Mouse (Mus musculus) MN1 (cell line): ENCODE data around the gene Zbtb38.

ENCODE experiments used
- DNase-seq: peaks from one replicate; pipeline ENCODE4 v3.0.0-alpha.2; 2016; ENCODE audit warnings: low spot score

Gene Zbtb38

DNA sequence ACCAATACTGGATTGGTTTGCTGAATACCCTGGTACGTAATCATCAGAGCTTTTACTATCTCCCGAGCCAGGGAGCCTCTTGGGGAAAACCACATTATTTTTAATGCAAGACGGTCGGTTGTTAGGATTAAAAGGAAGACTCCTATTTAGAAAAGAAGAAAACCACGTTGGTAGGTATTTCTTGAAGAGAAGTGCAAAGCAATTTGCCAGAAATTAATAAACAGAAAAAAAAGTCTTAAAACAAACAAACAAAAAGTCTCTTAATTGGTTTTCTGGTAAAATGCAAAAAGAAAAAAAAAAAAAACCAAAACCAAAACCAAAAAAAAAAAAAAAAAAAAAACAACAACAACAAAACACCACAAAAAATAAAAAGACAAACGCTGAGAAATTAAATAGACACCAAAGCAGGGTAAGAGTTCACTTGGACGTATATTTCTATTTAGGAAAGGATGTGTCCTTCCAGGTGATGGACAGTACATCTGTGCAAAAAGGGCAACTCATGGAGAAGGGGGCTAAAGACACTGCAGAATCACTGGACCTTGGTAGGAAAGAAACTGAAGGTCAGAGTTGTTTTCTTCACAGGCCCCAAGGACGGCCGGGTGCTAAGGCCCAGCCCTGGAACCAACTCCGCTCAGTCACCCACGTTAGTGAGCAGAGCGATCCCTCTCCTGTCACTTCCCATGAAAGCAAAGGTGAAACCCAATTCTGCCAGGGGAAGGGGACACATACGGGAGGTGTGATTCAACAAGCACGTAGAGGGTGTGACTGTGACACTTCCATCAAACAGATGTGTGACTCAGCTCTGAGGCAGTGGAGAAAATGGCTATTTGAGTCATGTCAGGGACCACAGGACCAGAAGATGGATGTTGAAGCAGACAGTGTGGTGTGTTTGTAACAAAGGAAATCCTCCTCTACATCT lies 38.9 kb downstream of the Zbtb38 start:
- peak; percentile 43 for DNase-seq

DNA sequence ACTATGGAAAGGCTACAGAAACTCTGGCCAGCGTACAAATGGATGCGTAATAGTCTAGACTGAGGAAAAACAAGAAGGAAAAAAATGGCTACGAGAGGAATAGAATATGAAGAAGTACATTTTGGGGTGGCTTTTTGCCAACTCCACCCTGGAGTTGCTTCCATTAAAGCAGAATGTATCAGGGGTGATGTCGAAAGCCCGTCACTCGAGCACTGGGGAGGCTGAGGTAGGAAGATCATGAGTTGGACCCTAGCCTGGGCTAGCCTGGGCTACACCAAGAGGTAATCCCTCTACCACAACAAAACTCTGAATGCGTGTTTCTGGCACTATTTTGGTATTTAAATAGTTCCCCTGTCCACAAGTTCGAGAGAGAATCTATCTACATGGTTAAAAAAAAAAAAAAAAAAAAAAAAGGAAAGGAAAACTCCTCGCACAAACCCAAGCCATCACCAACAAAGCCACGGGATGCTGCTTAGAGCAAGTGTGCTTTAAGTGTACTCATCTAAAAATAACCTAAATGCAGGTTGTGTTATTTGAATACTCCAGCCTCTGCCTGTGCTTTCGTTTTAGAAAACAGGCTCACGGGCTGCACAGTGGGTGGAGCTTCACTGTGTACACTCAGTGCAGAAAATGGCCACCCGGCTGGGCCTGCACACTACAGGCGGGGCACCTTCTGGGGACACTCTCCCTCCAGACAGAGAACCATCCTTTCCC lies 39.7 kb downstream of the Zbtb38 start:
- DNase-seq: peak; percentile 72

DNA sequence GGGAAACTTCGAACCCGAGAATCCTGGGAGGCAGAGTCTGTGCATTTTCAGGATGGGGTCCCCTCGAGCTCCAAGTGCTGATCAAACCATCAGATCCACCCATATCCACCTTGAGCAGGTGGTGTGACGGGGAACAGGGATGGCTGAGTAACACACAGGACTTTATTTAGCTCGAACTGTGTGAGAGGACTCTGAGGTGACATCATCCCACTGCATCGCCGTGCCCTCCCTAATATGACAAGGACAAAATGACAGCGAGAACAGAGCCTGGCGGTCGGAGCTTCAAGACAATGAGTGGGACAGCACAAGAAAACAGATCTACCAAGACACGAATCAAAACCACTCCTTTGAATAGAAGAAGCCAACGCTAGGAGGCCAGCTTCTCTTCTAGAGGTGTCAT lies 40.6 kb downstream of the Zbtb38 start:
- DNase-seq: no peak

DNA sequence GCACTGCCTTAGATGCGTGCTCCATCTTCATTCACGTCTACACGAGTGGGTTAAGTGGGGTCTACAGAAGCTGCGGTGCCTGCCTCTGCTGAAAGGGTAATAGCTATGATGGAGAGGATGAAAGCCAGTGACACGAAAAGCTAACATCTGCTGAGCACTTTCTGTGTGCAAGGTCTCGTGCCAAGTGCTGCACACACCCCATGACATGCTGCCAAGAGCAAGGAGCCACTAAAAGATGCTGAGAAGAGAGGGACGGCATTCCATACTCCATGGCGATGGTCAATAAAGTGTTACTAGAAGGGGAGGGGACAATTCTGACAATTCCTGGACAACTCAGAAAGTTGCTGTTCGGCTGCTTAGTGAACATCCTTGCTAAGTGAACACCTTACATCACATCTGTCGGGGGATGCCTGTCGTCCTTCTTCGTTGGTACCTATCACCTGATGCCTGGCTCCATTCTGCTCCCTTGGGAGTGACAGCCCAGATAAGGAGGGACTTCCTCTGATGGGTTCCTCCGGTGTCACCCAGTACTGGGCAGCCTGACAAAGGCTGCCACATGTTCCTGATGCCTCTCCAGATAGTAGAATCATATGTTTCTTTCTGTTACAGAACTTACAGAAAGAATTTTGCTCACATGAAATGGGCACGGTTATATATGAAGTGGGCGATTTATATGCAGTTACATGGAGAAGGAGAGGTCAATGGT lies 42.2 kb downstream of the Zbtb38 start:
- no peak for DNase-seq

DNA sequence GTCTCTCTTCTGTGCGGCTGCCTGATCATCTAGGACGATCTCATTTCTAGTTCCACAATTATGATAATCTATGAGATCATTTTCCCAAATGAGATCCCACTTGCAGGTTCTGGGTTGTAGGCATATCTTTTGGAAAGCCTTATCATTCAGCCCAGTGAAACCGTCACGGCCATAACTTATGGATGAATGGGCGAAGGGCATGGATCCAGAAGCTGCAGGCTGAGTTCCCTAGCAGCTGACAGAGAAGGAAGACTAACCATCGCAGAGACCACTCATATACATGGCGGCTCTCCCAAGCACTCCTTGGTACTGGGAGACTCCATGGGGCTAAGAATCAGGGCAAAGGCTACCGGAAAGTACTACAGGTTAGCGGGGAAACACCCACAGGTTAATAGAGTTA lies 43.7 kb downstream of the Zbtb38 start:
- no peak for DNase-seq

DNA sequence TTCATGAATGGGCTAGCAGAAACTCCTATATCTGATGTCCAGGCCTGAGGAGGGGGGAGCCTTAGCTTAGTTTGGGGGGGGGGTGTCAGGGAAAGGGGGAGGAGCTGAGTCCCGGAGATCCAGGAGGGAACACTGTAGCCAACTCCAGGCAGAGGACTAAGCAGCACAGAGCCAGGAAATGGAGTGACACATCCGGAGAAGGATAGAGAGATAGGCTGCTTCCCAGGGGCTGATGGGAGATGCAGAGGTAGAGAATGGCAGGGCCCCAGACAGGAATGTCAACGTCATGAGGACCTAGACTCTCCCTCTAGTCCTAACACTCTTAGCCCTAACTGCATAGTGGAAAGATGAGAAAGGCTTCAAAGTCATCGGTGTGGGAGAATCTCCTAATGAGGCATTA lies 44.7 kb downstream of the Zbtb38 start:
- no peak for DNase-seq

DNA sequence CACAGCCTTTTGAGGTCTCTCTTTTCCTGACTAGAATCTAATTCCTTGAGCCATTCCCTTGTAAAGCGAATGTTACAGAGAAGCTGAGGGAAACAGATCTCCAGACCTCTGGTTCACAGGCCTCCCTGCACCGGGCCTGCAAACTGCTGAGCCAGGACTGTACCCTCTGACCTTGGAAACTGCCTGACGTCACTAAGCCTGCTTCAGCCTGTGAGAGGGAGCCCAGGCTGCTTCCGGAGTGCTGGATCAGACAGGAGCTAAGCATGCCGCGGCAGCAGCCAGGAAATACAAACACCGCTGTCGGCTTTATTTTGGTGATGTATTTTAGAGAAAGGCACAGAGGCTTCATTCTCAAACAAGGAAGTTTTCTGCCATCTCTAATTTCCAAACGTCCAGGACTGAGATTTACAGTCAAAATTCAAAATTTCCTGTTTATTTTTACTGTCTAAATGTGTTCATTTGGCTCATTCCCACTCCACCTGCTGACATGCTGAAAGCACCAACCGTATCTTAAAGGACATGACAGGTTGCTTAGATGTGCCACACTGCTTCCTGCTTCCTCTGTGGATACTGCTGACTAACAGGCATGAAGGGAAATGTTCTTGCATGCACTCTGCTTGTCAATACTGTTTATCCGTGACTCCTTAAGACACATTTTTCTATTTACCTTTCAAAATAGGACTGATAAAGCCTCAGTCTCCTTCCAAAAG lies 46.9 kb downstream of the Zbtb38 start:
- peak; percentile 44 for DNase-seq

DNA sequence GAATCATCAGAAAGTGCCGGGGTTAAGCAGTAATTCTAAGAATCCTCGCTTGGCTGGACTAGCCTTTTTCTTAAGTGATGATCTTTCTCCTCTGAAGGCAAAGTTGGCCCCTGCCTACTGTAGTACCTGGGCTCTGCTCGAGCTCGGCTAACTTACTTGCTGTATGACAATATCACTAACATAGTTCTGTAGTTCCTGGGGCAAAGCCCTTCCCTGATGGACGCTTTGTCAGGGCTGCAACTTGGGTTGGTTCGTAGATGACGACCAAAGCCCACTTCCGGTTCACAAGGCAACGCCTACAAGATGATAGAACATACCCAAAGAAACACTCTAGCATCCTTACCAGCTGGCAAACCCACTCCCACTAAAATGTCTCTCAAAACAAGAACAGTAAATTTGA lies 47.7 kb downstream of the Zbtb38 start:
- no peak for DNase-seq

DNA sequence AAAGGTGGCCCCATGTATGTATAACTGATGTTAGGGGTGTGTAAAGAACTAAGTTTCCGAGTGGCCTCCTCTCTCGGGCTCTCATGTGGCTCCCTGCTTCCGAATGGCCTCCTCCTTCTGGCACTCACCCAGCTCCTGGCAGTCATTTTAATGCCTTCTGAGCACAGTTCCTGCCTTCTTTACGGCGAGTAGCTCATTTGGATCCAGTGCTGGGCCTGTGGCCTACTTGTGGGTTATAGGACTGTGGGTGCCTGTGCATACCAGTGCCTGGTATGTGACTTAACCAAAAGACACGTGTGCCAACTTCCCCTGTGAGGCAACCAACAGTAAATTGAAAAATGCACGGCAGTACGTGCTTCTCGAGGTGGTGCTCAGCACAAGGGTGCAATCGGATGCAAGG lies 50.7 kb downstream of the Zbtb38 start:
- DNase-seq: no peak

DNA sequence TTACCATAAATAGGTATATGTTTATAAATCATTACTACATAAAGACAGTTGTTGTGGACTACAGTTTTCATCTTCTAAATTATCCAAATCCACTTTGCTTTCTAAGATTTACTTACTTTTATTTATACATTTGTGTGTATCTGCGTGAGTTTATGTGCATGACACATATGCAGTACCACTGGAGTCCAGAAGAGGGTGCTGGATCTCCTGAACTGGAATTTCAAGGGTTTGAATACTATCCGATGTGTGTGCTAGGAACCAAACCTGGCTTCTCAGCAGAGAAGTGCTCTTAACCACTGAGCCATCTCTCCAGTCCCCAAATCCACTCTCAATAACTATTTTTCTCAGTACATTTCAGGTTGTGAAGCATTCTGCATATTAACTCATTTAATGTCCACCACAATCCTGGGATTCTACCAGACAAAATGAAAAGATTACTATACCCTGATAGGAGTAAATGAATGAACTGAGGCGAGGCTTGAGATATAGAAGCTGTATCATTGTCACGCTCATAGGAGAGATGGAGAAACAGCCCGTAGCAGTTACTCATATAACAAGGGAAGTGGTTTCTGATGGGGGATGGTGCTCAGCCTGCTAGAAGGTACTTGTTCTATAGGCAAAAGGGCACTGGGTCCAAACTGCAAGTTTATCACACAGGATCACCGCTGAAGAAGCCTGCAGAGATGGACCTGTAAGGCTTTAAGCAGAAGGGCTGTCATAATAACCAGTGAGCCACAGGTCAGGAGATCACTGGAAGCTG lies 53.2 kb downstream of the Zbtb38 start:
- no peak for DNase-seq

DNA sequence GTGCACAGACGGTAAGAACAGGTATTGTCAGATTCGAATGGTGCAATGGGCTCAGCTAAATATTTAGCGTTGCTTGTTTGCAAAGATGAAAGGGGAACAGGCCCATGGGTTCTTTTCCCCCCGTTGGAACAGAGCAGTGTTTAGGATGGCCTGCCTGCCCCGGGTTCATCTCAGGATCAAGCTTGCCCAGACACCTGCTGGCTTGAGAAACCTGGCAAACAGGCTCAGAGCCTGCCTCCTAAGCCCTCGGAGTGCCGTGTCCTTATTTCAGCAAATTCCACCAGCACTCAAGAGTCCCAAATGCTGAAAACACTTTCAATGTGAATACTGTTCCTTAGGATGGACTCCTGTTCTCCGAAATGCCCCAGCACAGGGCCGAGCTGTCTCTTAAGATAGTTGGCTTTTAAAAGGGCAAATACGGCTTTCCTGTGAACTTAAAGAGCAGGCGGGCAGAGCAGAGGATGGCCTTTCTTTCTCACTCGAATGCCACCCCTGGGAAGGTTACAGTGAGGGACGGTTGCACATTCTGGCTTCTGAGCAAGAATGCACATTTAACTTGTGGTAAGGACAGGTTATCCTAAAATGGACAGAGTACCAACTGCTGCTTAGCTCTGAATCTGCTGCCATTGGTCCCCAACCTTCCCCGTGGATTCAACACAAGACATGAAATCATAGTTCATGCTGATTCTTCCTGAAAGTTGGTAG lies 55.7 kb downstream of the Zbtb38 start:
- no peak for DNase-seq

DNA sequence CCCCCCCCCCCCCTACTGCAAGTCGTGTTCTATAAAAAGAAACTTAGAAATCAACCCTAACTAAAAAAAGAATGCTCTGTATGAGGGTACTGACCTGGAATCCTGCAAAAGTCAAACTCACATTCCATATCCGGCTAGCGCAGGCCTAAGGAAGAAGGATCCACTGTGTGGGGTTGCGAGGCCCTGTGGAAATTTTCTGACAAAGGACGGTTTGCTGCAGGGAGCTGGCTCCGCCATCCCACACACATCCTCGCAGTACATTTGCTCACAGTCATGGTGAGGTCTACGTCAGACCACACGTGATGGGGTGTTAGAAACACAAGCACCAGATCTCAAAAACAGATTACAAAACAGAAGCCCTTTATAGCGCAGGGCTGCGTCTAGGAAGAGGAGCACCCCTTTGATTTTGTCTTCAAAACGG lies 56.5 kb downstream of the Zbtb38 start:
- DNase-seq: no peak

DNA sequence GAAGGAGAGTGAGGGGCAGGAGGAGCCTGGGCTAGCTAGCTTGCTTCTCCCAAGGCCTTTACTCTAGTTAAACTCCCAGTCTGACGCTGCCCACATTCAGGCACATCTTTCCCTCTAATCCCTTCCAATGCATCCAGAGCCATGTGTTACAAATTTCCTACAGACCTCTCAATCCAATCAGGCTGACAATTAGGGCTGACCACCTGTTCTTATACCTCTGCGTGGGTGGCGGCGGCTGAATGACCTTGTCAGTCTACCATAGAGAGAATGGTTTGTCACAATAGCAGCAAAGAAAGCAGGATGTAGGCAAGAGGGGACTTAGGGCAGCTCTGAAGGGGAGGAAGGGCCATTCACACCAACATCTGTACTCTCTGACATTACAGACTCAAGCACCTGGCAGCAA lies 62.2 kb downstream of the Zbtb38 start:
- no peak for DNase-seq

DNA sequence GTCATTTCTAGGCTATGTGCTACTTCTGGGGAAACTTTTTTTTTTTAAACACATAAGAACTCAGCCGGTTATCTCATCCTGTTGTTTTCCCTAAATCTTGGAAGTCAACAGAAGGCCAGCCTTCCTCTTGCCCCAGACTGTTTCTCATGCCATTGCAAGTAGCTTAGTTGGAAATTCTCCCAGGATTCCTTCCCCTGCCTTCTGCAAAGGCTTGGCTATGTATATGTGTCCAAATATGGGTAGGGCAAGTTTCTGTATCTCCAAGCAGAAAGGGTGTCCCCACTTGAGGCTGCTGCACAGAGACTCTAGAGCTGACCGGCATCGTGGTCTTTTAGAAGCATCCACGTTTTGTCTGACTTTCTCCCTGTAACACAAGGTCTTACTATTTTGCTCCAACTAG lies 63.6 kb downstream of the Zbtb38 start:
- no peak for DNase-seq

DNA sequence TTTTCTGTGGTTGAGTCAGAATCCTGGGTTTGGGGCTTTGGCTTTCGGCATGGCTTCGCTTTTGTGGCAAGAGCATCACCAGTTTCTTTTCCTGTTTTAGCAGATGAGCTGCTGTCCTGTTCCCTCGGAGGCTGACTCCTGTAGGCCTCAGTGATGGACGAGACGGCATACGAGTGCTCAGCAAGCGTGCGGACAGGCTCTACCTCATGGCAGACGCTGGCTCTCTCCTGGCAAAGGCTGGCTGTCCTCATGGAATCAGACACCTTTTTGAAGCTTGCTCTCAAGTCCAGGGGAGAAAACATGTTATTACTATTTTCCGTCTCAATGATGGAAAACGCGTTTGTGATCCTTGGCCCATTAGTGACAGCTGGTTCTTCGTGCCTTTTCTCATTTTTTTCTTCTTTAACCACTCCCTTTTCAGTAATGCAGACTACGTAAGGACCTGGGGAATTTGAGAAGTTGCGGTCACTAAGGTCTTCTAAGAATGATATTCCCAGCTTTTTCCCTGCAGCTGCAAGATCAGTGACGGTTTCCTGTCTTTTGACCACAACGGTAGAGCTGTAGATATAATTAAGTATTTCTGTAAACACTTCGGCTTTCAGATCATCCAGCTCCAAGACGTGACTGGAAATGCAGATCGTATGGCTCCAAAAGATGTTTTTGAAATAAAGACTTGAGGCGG lies 64.3 kb downstream of the Zbtb38 start:
- no peak for DNase-seq

DNA sequence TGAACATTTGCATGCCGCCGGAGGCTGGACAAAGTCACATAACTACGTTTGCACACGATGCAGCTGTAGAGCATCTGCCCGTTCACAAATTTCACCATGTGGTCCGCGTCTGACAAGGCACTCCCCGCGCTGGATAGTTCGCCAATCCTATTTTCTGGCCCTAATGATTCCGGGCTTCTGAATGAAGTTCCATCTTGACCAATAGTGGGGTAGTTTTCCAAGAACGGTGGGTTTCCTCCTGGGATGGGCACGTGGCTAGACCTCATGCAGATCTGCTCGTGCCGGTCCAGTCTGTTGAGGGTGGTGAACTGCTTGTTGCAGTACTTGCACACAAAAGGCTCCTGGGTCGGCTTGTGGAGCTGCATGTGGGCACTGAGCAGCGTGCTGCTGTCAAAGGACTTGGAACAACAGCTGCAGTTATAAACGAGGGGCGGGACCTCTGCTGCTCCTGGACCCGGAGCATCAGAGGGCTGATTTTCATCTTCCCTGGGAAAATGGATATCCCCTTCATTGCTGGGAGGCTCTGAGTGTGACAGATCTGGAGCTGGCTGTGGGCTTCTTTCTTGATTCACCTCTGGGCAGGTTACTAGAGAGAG lies 64.9 kb downstream of the Zbtb38 start:
- DNase-seq: no peak

DNA sequence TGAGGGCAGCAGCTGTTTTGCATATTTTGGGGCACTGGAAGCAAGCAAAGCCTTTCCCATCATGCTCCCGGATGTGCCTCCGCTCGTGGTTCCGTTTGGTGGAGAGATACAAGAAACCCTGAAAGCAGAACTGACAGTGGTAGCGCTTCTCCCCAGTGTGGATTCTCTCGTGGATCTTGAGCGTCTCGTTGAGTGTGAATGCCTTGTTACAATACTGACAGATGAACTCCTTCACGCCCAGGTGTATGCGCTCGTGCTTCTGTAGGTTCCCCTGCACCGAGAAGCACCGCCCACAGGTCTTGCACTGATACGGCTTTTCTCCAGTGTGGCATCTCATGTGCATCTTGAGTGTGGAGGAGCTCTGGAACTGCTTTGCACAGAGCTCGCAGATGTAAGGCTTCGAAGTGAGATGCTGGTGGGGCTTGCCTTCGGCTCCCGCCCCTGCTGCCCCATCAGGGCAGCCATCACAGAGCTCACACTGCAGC lies 67.0 kb downstream of the Zbtb38 start:
- DNase-seq: no peak

DNA sequence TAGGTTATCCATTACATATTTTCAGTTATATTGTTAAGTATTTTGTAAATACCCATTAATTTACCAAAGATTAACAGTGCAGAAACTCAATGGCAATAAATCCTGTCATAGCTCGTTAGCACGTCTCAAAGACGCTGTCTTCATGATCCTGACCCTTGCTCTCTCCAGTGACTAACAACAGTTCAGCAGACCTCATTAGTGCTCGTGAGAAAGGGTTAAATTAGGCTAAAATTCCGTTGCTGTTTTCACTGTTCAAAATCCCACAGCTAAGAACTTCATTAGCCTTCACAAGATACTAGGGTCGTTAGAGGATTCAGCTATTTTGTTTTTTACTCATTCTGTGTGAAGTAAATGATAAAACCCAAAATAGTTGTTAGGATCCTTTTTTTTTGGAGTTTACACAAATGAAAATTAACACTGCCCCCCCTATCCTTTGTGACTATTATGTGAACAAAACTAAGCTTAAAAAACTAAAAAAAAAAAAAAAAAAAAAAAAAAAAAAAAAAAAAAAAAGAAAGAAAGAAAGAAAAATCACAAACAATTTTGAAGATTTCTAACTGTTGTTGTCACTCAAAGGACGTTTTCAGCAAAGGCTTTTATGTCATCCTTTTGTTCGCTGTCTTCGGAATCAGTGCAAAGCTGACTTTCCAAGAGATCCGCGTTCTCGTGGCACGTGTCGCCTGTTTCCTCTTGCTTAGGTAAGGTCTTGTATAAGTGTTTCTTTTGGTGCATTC lies 67.6 kb downstream of the Zbtb38 start:
- no peak for DNase-seq
